Mouse (Mus musculus): ENCODE data around the gene Dnmt3b.

The Dnmt3b gene

GRCm38 (mm10) chr2:153649298-153650013, at the start of gene Dnmt3b:
Dnmt3b (plus strand) TSS chr2:153649450.
- peak; percentile 80 to 83 for DNase-seq

GRCm38 (mm10) chr2:153600021-153600666, 49.1 kb upstream of the Dnmt3b start:
- peak; percentile 76 to 83 for DNase-seq

GRCm38 (mm10) chr2:153600667-153601648, 48.3 kb upstream of the Dnmt3b start:
- DNase-seq: peak; percentile 67 to 69

GRCm38 (mm10) chr2:153603724-153604123, 45.5 kb upstream of the Dnmt3b start:
- peak; percentile 51 to 65 for DNase-seq

- DNase-seq: peak in 1 of 2 experiments; percentile 44
These were observed 42.8 kb upstream of the Dnmt3b start for GRCm38 (mm10) chr2:153606421-153606820.

- DNase-seq: peak; percentile 95 to 97
These were observed 41.3 kb upstream of the Dnmt3b start for GRCm38 (mm10) chr2:153607870-153608515.

- peak; percentile 63 to 65 for DNase-seq
These were observed 40.2 kb upstream of the Dnmt3b start for GRCm38 (mm10) chr2:153609058-153609457.

- peak; percentile 99 to 100 for DNase-seq
These were observed 39.7 kb upstream of the Dnmt3b start for GRCm38 (mm10) chr2:153609548-153609947.

GRCm38 (mm10) chr2:153610426-153611240, 38.6 kb upstream of the Dnmt3b start:
- peak in 1 of 2 experiments; percentile 60 for DNase-seq

- DNase-seq: no peak
These were observed 38.0 kb upstream of the Dnmt3b start for GRCm38 (mm10) chr2:153611241-153611630.

- no peak for DNase-seq
These were observed 37.5 kb upstream of the Dnmt3b start for GRCm38 (mm10) chr2:153611743-153612142.

- DNase-seq: no peak
These were observed 36.5 kb upstream of the Dnmt3b start for GRCm38 (mm10) chr2:153612594-153613281.

- DNase-seq: no peak
These were observed 32.4 kb upstream of the Dnmt3b start for GRCm38 (mm10) chr2:153616893-153617292.

- DNase-seq: no peak
These were observed 30.8 kb upstream of the Dnmt3b start for GRCm38 (mm10) chr2:153618439-153618838.

GRCm38 (mm10) chr2:153618889-153619288, 30.4 kb upstream of the Dnmt3b start:
- DNase-seq: no peak

GRCm38 (mm10) chr2:153622449-153622848, 26.8 kb upstream of the Dnmt3b start:
- DNase-seq: no peak

GRCm38 (mm10) chr2:153630950-153631349, 18.3 kb upstream of the Dnmt3b start:
- no peak for DNase-seq

- DNase-seq: peak; percentile 86 to 93
These were observed 17.0 kb upstream of the Dnmt3b start, which contains the start of gene Commd7 for GRCm38 (mm10) chr2:153631976-153632870. Commd7 (minus strand) TSS chr2:153632781.

GRCm38 (mm10) chr2:153632871-153633226, 16.4 kb upstream of the Dnmt3b start:
- no peak for DNase-seq

- no peak for DNase-seq
These were observed 16.0 kb upstream of the Dnmt3b start for GRCm38 (mm10) chr2:153633259-153633658.
